Mouse (Mus musculus): ENCODE results near the gene Frmpd4. TPM values are rescaled to one million over a fixed set of nuclear protein-coding genes. Genes with fewer than 3 reads are reported as not detected.

Gene Frmpd4
- polyA plus RNA-seq, 1 experiment from 2014 or later, result 0.48 TPM

GRCm38 (mm10) chrX:167828456-167828855, 748.6 kb downstream of the Frmpd4 start:
- Histone ChIP-seq H3K27me3 (0 out of 2 replicates have a peak, but pooled peaks cover 3% of the 10 kb centered on the region), H3K4me3 (replicated peaks) (no peak overlapping the region), H3K4me1 (no peaks in the 10 kb centered on the region), H3K27ac (replicated peaks) (no peak overlapping the region), H3K9me3 (replicated peaks) (no peaks in the 10 kb centered on the region), H3K4me2 (replicated peaks) (no peak overlapping the region), H3K9ac (no peak overlapping the region), H3K36me3 (no peaks in the 10 kb centered on the region)
- ATAC-seq (ENCODE audit: insufficient number of reproducible peaks, low FRiP score, low TSS enrichment, low read depth), result no peak

- H3K9ac ChIP-seq, result no peak overlapping the region
- no peaks in the 10 kb centered on the region for H3K9me3 ChIP-seq (replicated peaks)
- no peak overlapping the region for H3K27ac ChIP-seq (replicated peaks)
- no peak overlapping the region for H3K4me3 ChIP-seq (replicated peaks)
- H3K27me3 ChIP-seq, result peaks cover 9% of the 10 kb centered on the region
- no peaks in the 10 kb centered on the region for H3K36me3 ChIP-seq
- no peak for ATAC-seq (ENCODE audit: insufficient number of reproducible peaks, low FRiP score, low TSS enrichment, low read depth)
- H3K4me2 ChIP-seq (replicated peaks), result no peak overlapping the region
- no peaks in the 10 kb centered on the region for H3K4me1 ChIP-seq
- WGBS, result 43% methylated on average over 4 of the region's 4 CpGs
Measured at GRCm38 (mm10) chrX:167817363-167817762, 759.7 kb downstream of the Frmpd4 start.

- H3K27me3 ChIP-seq, result peaks cover 4% of the 10 kb centered on the region; the same call in 1 of the 2 replicates
- WGBS, result 78% methylated on average over 2 of the region's 2 CpGs
- no peak for ATAC-seq (ENCODE audit: insufficient number of reproducible peaks, low FRiP score, low TSS enrichment, low read depth)
- H3K4me2 ChIP-seq (replicated peaks), result no peak overlapping the region
- H3K9me3 ChIP-seq (replicated peaks), result no peaks in the 10 kb centered on the region
- no peak overlapping the region for H3K4me3 ChIP-seq (replicated peaks)
- H3K9ac ChIP-seq, result no peak overlapping the region
- no peaks in the 10 kb centered on the region for H3K36me3 ChIP-seq
- H3K27ac ChIP-seq (replicated peaks), result no peak overlapping the region
- H3K4me1 ChIP-seq, result no peaks in the 10 kb centered on the region
Measured at GRCm38 (mm10) chrX:167810120-167810519, 766.9 kb downstream of the Frmpd4 start.

DNA sequence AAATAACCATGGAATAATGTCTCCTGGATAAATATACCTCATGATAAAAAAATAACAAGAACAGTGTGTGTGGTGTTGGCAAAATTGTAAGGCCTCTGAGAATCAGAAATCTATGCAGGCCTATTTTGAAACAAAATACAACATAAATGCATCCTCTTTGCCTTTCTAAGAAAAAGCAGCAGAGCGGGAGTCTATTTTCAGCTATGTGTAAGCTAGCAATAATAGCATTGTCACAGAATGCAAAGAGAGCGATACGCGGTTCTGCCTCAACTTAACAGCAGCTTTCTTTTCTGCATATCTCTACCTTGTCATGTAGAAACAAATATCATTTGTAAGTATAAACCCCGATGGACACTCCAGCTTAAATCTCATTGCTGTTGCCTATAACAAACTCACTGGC, 768.5 kb downstream of the Frmpd4 start:
- Histone ChIP-seq H3K9ac (no peak overlapping the region), H3K27ac (replicated peaks) (no peak overlapping the region), H3K36me3 (no peaks in the 10 kb centered on the region), H3K9me3 (replicated peaks) (no peaks in the 10 kb centered on the region), H3K4me1 (no peaks in the 10 kb centered on the region), H3K27me3 (no peaks in the 10 kb centered on the region; the same call in 1 of the 2 replicates), H3K4me2 (replicated peaks) (no peak overlapping the region), H3K4me3 (replicated peaks) (no peak overlapping the region)
- no peak for ATAC-seq (ENCODE audit: insufficient number of reproducible peaks, low FRiP score, low TSS enrichment, low read depth)
- 94% methylated on average over 5 of the region's 5 CpGs for WGBS

- H3K4me1 ChIP-seq, result no peaks in the 10 kb centered on the region
- H3K9me3 ChIP-seq (replicated peaks), result no peaks in the 10 kb centered on the region
- no peaks in the 10 kb centered on the region for H3K36me3 ChIP-seq
- H3K27ac ChIP-seq (replicated peaks), result no peak overlapping the region
- H3K9ac ChIP-seq, result no peak overlapping the region
- peaks cover 7% of the 10 kb centered on the region; the same call in 1 of the 2 replicates for H3K27me3 ChIP-seq
- no peak overlapping the region for H3K4me2 ChIP-seq (replicated peaks)
- H3K4me3 ChIP-seq (replicated peaks), result no peak overlapping the region
- ATAC-seq (ENCODE audit: insufficient number of reproducible peaks, low FRiP score, low TSS enrichment, low read depth), result no peak
- 81% methylated on average over 2 of the region's 2 CpGs for WGBS
Measured at GRCm38 (mm10) chrX:167788737-167789136, 788.3 kb downstream of the Frmpd4 start.

- H3K36me3 ChIP-seq, result no peaks in the 10 kb centered on the region
- no peak overlapping the region for H3K27ac ChIP-seq (replicated peaks)
- no peak for ATAC-seq (ENCODE audit: insufficient number of reproducible peaks, low FRiP score, low TSS enrichment, low read depth)
- 0 out of 2 replicates have a peak, but pooled peaks cover 5% of the 10 kb centered on the region for H3K27me3 ChIP-seq
- H3K4me1 ChIP-seq, result no peaks in the 10 kb centered on the region
- no peak overlapping the region for H3K4me3 ChIP-seq (replicated peaks)
- H3K9ac ChIP-seq, result no peak overlapping the region
- H3K4me2 ChIP-seq (replicated peaks), result no peak overlapping the region
- H3K9me3 ChIP-seq (replicated peaks), result no peaks in the 10 kb centered on the region
Measured at GRCm38 (mm10) chrX:167783526-167783925, 793.5 kb downstream of the Frmpd4 start.

DNA sequence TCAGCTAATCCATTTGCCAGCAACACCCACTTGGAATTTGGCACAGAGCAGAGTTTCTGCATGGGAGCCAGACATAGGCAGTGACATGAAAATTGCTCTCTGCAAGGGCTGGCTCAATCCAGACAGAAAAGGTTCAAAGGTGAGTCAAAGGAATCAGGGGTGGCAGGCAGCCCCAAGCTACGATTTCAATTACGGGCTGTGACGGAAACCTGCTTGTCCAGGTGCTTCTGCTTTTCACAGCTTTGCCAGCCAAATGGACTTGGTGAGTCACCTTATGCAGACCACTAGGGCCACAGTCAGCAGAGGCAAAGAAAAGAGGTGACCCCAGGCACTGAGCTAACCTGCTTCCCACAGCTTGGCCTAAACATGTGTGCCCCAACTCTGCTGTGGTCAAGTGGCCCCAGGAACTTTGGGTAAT, 857.5 kb downstream of the Frmpd4 start:
- Histone ChIP-seq H3K4me1 (no peaks in the 10 kb centered on the region), H3K4me2 (replicated peaks) (no peak overlapping the region), H3K36me3 (no peaks in the 10 kb centered on the region), H3K27me3 (no peaks in the 10 kb centered on the region), H3K4me3 (replicated peaks) (no peak overlapping the region), H3K9me3 (replicated peaks) (no peaks in the 10 kb centered on the region), H3K27ac (replicated peaks) (no peak overlapping the region), H3K9ac (no peak overlapping the region)
- no peak for ATAC-seq (ENCODE audit: insufficient number of reproducible peaks, low FRiP score, low TSS enrichment, low read depth)
- 68% methylated on average over 3 of the region's 3 CpGs for WGBS

- Histone ChIP-seq H3K4me2 (replicated peaks) (no peak overlapping the region), H3K4me1 (no peaks in the 10 kb centered on the region), H3K27me3 (no peaks in the 10 kb centered on the region), H3K4me3 (replicated peaks) (no peak overlapping the region), H3K9me3 (replicated peaks) (no peaks in the 10 kb centered on the region), H3K27ac (replicated peaks) (no peak overlapping the region), H3K36me3 (no peaks in the 10 kb centered on the region), H3K9ac (no peak overlapping the region)
- no peak for ATAC-seq (ENCODE audit: insufficient number of reproducible peaks, low FRiP score, low TSS enrichment, low read depth)
- 50% methylated on average over 1 of the region's 1 CpGs for WGBS
Measured at GRCm38 (mm10) chrX:167719092-167719491, 857.9 kb downstream of the Frmpd4 start.

DNA sequence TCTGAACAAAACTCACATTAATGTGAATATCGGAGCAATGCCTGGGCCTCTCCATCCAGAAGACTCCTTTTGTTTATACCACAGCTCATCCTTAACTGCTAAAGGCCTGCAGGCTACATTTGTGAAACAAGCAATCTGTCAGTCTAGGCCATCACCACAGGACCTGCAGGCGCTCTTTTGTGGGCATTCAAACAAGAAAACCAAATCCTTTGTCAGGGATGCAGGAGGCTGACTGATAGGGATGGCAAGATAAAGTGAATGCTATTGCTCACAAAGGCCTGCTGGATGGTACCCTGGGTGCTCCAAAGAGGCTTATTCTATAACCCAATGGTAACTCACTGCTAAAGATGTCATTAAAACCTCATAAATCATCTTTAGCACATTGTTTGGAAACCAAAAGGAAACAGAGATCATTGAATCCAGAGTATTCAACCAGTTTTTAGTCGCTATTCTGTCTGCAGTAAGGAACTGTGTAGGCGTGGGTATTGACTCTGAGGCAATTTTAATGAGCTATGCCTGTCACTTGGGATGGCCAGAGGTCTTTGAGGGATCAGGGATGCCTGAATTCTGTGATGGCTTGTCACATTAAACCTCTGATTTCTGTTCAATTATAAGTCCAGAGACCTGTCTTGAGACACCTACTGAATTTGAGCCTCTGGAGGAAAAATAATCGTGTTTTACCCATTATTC, 922.1 kb downstream of the Frmpd4 start:
- 45% methylated on average over 5 of the region's 5 CpGs for WGBS
- H3K9me3 ChIP-seq (replicated peaks), result no peaks in the 10 kb centered on the region
- H3K4me1 ChIP-seq, result no peaks in the 10 kb centered on the region
- no peak for ATAC-seq (ENCODE audit: insufficient number of reproducible peaks, low FRiP score, low TSS enrichment, low read depth)
- no peaks in the 10 kb centered on the region for H3K36me3 ChIP-seq
- H3K9ac ChIP-seq, result no peak overlapping the region
- H3K4me2 ChIP-seq (replicated peaks), result no peak overlapping the region
- H3K27me3 ChIP-seq, result peaks cover 4% of the 10 kb centered on the region; the same call in 1 of the 2 replicates
- H3K4me3 ChIP-seq (replicated peaks), result no peak overlapping the region
- H3K27ac ChIP-seq (replicated peaks), result no peak overlapping the region

DNA sequence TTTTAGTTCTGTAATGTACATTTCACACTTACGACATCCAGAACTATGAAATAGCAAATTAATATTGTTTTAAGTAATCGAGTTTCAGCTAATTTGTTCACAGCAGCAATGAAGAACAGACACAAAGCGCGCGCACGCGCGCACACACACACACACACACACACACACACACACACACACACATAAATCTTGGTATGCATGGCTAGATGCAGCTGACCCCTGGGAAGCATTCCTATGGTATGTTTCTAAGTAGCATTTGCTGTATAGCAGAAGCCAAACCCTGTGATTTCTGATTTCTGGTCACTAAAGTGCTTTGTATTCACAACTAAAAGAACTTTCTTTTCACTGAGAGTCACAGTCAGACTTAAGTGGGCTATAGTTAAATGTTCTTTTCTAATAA, 922.8 kb downstream of the Frmpd4 start:
- H3K27ac ChIP-seq (replicated peaks), result no peak overlapping the region
- H3K4me2 ChIP-seq (replicated peaks), result no peak overlapping the region
- no peaks in the 10 kb centered on the region for H3K4me1 ChIP-seq
- WGBS, result 89% methylated on average over 8 of the region's 8 CpGs
- H3K9ac ChIP-seq, result no peak overlapping the region
- peaks cover 4% of the 10 kb centered on the region; the same call in 1 of the 2 replicates for H3K27me3 ChIP-seq
- ATAC-seq (ENCODE audit: insufficient number of reproducible peaks, low FRiP score, low TSS enrichment, low read depth), result no peak
- no peaks in the 10 kb centered on the region for H3K36me3 ChIP-seq
- no peak overlapping the region for H3K4me3 ChIP-seq (replicated peaks)
- H3K9me3 ChIP-seq (replicated peaks), result no peaks in the 10 kb centered on the region

DNA sequence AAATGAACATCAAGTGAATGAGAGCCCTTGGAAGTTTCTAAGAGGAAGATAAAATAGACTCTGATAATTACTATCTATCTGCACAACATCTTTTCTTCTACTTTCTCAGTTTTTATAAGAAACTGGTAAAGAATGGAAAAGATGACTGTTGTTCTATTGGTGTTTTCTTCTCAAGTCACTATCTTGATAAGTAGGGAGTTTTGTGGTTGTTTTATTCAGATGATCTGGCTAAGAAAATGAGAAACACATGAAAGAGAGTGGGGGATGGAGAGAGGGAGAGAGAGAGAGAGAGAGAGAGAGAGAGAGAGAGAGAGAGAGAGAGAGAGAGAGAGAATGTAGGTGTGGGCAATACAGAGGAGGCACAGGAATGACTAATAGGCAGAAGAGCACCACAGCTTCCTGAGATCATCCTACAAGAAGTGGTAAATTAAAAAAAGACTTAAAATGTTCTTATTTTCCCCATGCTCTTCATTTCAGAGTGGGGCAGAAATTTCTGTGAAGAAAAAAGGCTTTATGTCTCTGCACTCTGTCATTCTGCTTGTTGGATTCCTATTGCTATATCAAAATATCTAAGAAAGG, 979.3 kb downstream of the Frmpd4 start:
- Histone ChIP-seq H3K9me3 (replicated peaks) (no peaks in the 10 kb centered on the region), H3K9ac (no peak overlapping the region), H3K36me3 (no peaks in the 10 kb centered on the region), H3K4me3 (replicated peaks) (no peak overlapping the region), H3K27ac (replicated peaks) (no peak overlapping the region), H3K27me3 (no peaks in the 10 kb centered on the region), H3K4me2 (replicated peaks) (no peak overlapping the region), H3K4me1 (no peaks in the 10 kb centered on the region)
- no peak for ATAC-seq (ENCODE audit: insufficient number of reproducible peaks, low FRiP score, low TSS enrichment, low read depth)

DNA sequence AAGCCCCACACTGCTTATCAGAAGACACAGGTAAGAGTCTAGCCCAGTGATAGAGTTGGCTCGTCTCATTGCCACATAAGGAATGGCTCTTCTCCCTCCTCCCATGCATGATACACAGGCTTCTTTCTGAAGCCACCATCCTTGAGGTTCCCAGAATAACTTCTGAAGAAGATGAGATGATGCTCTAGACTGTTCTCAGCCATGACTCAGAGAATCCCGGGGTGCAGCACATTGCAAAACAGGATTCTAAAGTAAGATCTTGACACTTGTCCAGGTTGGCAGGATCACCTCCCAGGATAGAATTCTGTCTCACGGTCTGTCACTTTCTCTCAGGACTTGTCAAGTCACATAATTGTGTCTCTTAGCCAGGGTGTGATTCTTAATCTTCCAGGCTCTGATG, 1024.2 kb downstream of the Frmpd4 start:
- WGBS, result 74% methylated on average over 3 of the region's 3 CpGs
- no peak for ATAC-seq (ENCODE audit: insufficient number of reproducible peaks, low FRiP score, low TSS enrichment, low read depth)
- H3K36me3 ChIP-seq, result no peaks in the 10 kb centered on the region
- H3K4me1 ChIP-seq, result no peaks in the 10 kb centered on the region
- peaks cover 10% of the 10 kb centered on the region for H3K27me3 ChIP-seq
- no peaks in the 10 kb centered on the region for H3K9me3 ChIP-seq (replicated peaks)
- H3K4me3 ChIP-seq (replicated peaks), result no peak overlapping the region
- no peak overlapping the region for H3K4me2 ChIP-seq (replicated peaks)
- no peak overlapping the region for H3K9ac ChIP-seq
- no peak overlapping the region for H3K27ac ChIP-seq (replicated peaks)
